In the genomic region with DNA sequence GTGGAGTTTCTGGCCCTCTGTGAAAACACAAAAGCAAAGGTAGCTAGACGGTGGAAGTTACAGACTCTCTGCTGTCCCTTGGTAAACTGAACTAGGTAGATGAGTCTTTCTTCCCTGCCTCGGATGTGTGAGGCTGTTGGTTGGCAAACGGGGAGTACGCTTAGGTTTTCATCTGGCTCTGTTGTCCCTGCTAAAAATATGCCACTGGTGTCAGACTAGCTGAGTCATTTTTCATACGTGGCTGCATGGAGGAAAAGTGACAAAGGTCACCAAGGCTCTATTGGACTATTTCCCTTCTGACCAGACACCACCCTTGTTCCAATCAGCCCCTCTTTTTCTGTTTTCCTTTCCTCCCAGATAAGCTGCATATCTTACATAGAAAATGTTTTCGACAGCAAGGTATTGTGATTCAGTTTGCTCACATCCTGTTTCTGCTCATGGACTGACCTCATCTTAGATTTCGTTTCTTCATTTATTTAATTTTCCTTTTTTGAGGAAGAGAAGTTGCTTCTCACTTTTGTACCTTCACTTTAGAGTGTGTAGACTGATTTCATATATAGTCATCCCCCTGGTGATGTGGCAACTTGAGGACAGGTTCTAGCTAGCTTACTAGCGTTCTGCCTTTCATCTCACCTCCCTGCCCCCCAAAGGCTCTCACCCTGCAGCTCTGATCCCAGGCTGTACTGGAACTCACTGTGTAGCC, we compare ENCODE assay signal across 8 mouse cellular contexts. TPM values are rescaled to one million over a fixed set of nuclear protein-coding genes. Genes with fewer than 3 reads are reported as not detected.
DNase-seq lines count a peak whose midpoint lies in the region; ATAC-seq lines count a peak whose summit lies in the region.

No protein-coding gene starts in this region.

- H3K27ac ChIP-seq in limb, embryonic 15.5 days = peak overlapping the region; percentile 74
- no peak overlapping the region for H3K27ac ChIP-seq in limb, embryonic 10.5 days
- H3K27ac ChIP-seq in kidney, embryonic 16.5 days (ENCODE audit: low read length) = peak overlapping the region; percentile 67
- peak overlapping the region; percentile 56 for H3K27ac ChIP-seq in stomach, embryonic 14.5 days (ENCODE audit: low read length)

- no peak overlapping the region for H3K4me2 ChIP-seq in limb, embryonic 15.5 days
- no peak overlapping the region for H3K4me2 ChIP-seq in kidney, embryonic 16.5 days (replicated peaks; ENCODE audit: low read depth, low read length)
- no peak overlapping the region for H3K4me2 ChIP-seq in stomach, embryonic 14.5 days (replicated peaks; ENCODE audit: low read depth, low read length)

- no peak for ATAC-seq in limb, embryonic 15.5 days (ENCODE audit: insufficient number of reproducible peaks, low FRiP score, low TSS enrichment, low read depth)
- ATAC-seq in kidney, embryonic 16.5 days (ENCODE audit: low FRiP score, low TSS enrichment) = no peak
- no peak for ATAC-seq in stomach, embryonic 14.5 days (ENCODE audit: insufficient number of reproducible peaks, insufficient read depth, low FRiP score, low read depth)
- ATAC-seq in erythroblast, adult 5-6 weeks (replicated peaks; ENCODE audit: low FRiP score, poor library complexity, severe bottlenecking) = no peak

- no peak for DNase-seq in limb, embryonic 10.5 days (ENCODE audit: low spot score)
- peak; percentile 97 for DNase-seq in heart, adult 11 months
- no peak for DNase-seq in urinary bladder, adult 2 months (ENCODE audit: low spot score)
- DNase-seq in left cerebral cortex, adult 18-20 months (ENCODE audit: low spot score in 2 of 2) = no peak

- H3K9ac ChIP-seq in limb, embryonic 15.5 days = no peak overlapping the region
- no peak overlapping the region for H3K9ac ChIP-seq in kidney, embryonic 16.5 days (replicated peaks; ENCODE audit: low read length)
- no peak overlapping the region for H3K9ac ChIP-seq in stomach, embryonic 14.5 days (replicated peaks; ENCODE audit: low read depth, low read length)

- 72% methylated on average over 8 of the region's 8 CpGs for WGBS in limb, embryonic 15.5 days
- WGBS in limb, embryonic 10.5 days = 77% methylated on average over 8 of the region's 8 CpGs
- 61% methylated on average over 8 of the region's 8 CpGs for WGBS in kidney, embryonic 16.5 days
- 62% methylated on average over 8 of the region's 8 CpGs for WGBS in stomach, embryonic 14.5 days

- H3K4me1 ChIP-seq in limb, embryonic 15.5 days = no peaks in the 10 kb centered on the region
- no peaks in the 10 kb centered on the region for H3K4me1 ChIP-seq in limb, embryonic 10.5 days
- 0 out of 2 replicates have a peak, but pooled peaks cover 7% of the 10 kb centered on the region for H3K4me1 ChIP-seq in kidney, embryonic 16.5 days (ENCODE audit: insufficient read depth, low read length)
- no peaks in the 10 kb centered on the region for H3K4me1 ChIP-seq in stomach, embryonic 14.5 days (ENCODE audit: control insufficient read depth, insufficient read depth, low read length)

- no peaks in the 10 kb centered on the region for H3K36me3 ChIP-seq in limb, embryonic 15.5 days
- no peaks in the 10 kb centered on the region for H3K36me3 ChIP-seq in limb, embryonic 10.5 days
- no peaks in the 10 kb centered on the region for H3K36me3 ChIP-seq in kidney, embryonic 16.5 days (ENCODE audit: insufficient read depth, low read length)
- no peaks in the 10 kb centered on the region for H3K36me3 ChIP-seq in stomach, embryonic 14.5 days (ENCODE audit: control insufficient read depth, insufficient read depth, low read length)

- no peak overlapping the region for H3K4me3 ChIP-seq in limb, embryonic 15.5 days
- H3K4me3 ChIP-seq in limb, embryonic 10.5 days = no peak overlapping the region
- no peak overlapping the region for H3K4me3 ChIP-seq in kidney, embryonic 16.5 days (ENCODE audit: low read length)
- no peak overlapping the region for H3K4me3 ChIP-seq in stomach, embryonic 14.5 days (ENCODE audit: low read depth, low read length)

- no peaks in the 10 kb centered on the region for H3K9me3 ChIP-seq in limb, embryonic 15.5 days
- no peaks in the 10 kb centered on the region for H3K9me3 ChIP-seq in limb, embryonic 10.5 days (replicated peaks)
- no peaks in the 10 kb centered on the region for H3K9me3 ChIP-seq in kidney, embryonic 16.5 days (ENCODE audit: low read length)
- H3K9me3 ChIP-seq in stomach, embryonic 14.5 days (ENCODE audit: control insufficient read depth, low read depth, low read length) = no peaks in the 10 kb centered on the region

- H3K27me3 ChIP-seq in limb, embryonic 15.5 days = no peaks in the 10 kb centered on the region; the same call in 1 of the 2 replicates
- H3K27me3 ChIP-seq in limb, embryonic 10.5 days (ENCODE audit: low read depth, poor library complexity, severe bottlenecking) = no peaks in the 10 kb centered on the region
- no peaks in the 10 kb centered on the region for H3K27me3 ChIP-seq in kidney, embryonic 16.5 days (ENCODE audit: insufficient read depth, low read length)
- H3K27me3 ChIP-seq in stomach, embryonic 14.5 days (ENCODE audit: control insufficient read depth, insufficient read depth, low read length) = no peaks in the 10 kb centered on the region

RNA-seq across cellular contexts. Expression of gene Spag9, which starts 8.1 kb away (rescaled TPM):
- polyA plus RNA-seq in limb, embryonic 15.5 days (2015; fragmentation: Nextera tagmentation; extraction: Ambion mirVana) = 39.4 and 44.0 TPM in 2 replicates
- polyA plus RNA-seq in limb, embryonic 10.5 days (2016; fragmentation: Nextera tagmentation; extraction: Ambion mirVana) = 28.0 and 30.4 TPM in 2 replicates
- polyA plus RNA-seq in kidney, embryonic 16.5 days (2015; fragmentation: Nextera tagmentation; extraction: Ambion mirVana) = 29.7 and 38.4 TPM in 2 replicates
- polyA plus RNA-seq in stomach, embryonic 14.5 days (2014; fragmentation: Nextera tagmentation; extraction: Ambion mirVana) = 61.7 and 63.4 TPM in 2 replicates
- total RNA-seq in erythroblast, adult 5-6 weeks (2015; ENCODE audit: low replicate concordance) = 9.2 and 18.3 TPM in 2 replicates
- 24.3 and 25.9 TPM in 2 replicates for total RNA-seq in erythroblast, adult 5-6 weeks (2017; ENCODE audit: low replicate concordance)
- polyA plus RNA-seq in urinary bladder, adult 2 months (2012; rRNA removed) = 42.1 and 42.9 TPM in 2 replicates
- total RNA-seq in left cerebral cortex, adult 18-20 months (2021) = 100 to 1,000 TPM; 267 to 275 TPM

RNA-seq across cellular contexts. Expression of gene Nme1, which starts 19.5 kb away (rescaled TPM):
- 109 and 113 TPM in 2 replicates for polyA plus RNA-seq in limb, embryonic 15.5 days (2015; fragmentation: Nextera tagmentation; extraction: Ambion mirVana)
- polyA plus RNA-seq in limb, embryonic 10.5 days (2016; fragmentation: Nextera tagmentation; extraction: Ambion mirVana) = 386 and 480 TPM in 2 replicates
- polyA plus RNA-seq in kidney, embryonic 16.5 days (2015; fragmentation: Nextera tagmentation; extraction: Ambion mirVana) = 162 and 174 TPM in 2 replicates
- 154 and 155 TPM in 2 replicates for polyA plus RNA-seq in stomach, embryonic 14.5 days (2014; fragmentation: Nextera tagmentation; extraction: Ambion mirVana)
- total RNA-seq in erythroblast, adult 5-6 weeks (2015; ENCODE audit: low replicate concordance) = 11.9 and 60.4 TPM in 2 replicates
- 16.6 and 19.9 TPM in 2 replicates for total RNA-seq in erythroblast, adult 5-6 weeks (2017; ENCODE audit: low replicate concordance)
- polyA plus RNA-seq in urinary bladder, adult 2 months (2012; rRNA removed) = 44.7 and 65.0 TPM in 2 replicates
- 100 to 1,000 TPM; 108 to 123 TPM for total RNA-seq in left cerebral cortex, adult 18-20 months (2021)

RNA-seq across cellular contexts. Expression of gene Gm20390, which starts 19.7 kb away (rescaled TPM):
- polyA plus RNA-seq in limb, embryonic 15.5 days (2015; fragmentation: Nextera tagmentation; extraction: Ambion mirVana) = 341 and 347 TPM in 2 replicates
- 578 and 666 TPM in 2 replicates for polyA plus RNA-seq in limb, embryonic 10.5 days (2016; fragmentation: Nextera tagmentation; extraction: Ambion mirVana)
- polyA plus RNA-seq in kidney, embryonic 16.5 days (2015; fragmentation: Nextera tagmentation; extraction: Ambion mirVana) = 404 and 448 TPM in 2 replicates
- polyA plus RNA-seq in stomach, embryonic 14.5 days (2014; fragmentation: Nextera tagmentation; extraction: Ambion mirVana) = 357 and 372 TPM in 2 replicates
- total RNA-seq in erythroblast, adult 5-6 weeks (2015; ENCODE audit: low replicate concordance) = 22.7 TPM in 1 of 2 replicates, not detected in the other
- 0.68 and 3.9 TPM in 2 replicates for total RNA-seq in erythroblast, adult 5-6 weeks (2017; ENCODE audit: low replicate concordance)
- polyA plus RNA-seq in urinary bladder, adult 2 months (2012; rRNA removed) = 49.4 and 49.9 TPM in 2 replicates
- total RNA-seq in left cerebral cortex, adult 18-20 months (2021) = 100 to 1,000 TPM; 105 to 113 TPM

RNA-seq across cellular contexts. Expression of gene Nme2, which starts 31.7 kb away (rescaled TPM):
- 322 and 365 TPM in 2 replicates for polyA plus RNA-seq in limb, embryonic 15.5 days (2015; fragmentation: Nextera tagmentation; extraction: Ambion mirVana)
- polyA plus RNA-seq in limb, embryonic 10.5 days (2016; fragmentation: Nextera tagmentation; extraction: Ambion mirVana) = 151 and 152 TPM in 2 replicates
- polyA plus RNA-seq in kidney, embryonic 16.5 days (2015; fragmentation: Nextera tagmentation; extraction: Ambion mirVana) = 234 and 281 TPM in 2 replicates
- polyA plus RNA-seq in stomach, embryonic 14.5 days (2014; fragmentation: Nextera tagmentation; extraction: Ambion mirVana) = 235 and 237 TPM in 2 replicates
- 53.4 and 89.2 TPM in 2 replicates for total RNA-seq in erythroblast, adult 5-6 weeks (2015; ENCODE audit: low replicate concordance)
- 11.8 and 32.5 TPM in 2 replicates for total RNA-seq in erythroblast, adult 5-6 weeks (2017; ENCODE audit: low replicate concordance)
- polyA plus RNA-seq in urinary bladder, adult 2 months (2012; rRNA removed) = 209 and 211 TPM in 2 replicates
- total RNA-seq in left cerebral cortex, adult 18-20 months (2021) = 10 to 100 TPM; 65.5 to 77.6 TPM
